Comparison of ENCODE assay signal across 14 mouse cellular contexts in the genomic region with DNA sequence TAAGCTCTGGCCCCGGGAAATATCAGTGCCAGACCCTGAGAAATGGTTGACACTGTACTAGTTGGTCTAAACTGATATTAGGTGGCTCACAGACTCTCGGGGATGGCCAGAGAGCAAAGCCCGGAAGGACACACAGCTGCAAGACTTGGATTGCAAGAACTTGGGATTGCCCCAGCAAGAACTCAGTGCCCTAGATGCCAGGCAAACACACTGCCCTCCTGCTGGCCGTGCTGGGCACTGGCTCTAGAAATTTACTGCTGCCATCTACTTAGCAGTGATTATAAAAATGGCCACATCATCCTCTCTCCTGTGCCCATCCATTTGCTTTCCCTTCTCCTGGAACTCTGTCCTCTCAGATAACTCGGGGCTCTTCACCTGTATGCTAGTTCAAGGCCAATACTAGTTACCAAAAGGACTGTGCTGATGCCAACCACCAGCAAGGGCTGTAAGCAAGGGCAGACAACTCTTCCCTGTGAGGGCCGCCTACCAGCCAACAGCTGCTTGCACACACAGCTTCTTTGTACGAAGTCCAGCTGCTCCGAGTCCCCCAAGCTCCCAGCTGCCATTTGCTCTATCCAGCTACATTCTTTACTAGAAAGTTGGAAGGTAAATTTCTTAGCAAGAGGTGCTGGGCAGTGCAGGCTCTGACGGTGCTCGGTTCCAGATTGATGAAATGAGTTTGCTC. TPM values are rescaled to one million over a fixed set of nuclear protein-coding genes. Genes with fewer than 3 reads are reported as not detected.
DNase-seq lines count a peak whose midpoint lies in the region; ATAC-seq and TF ChIP-seq lines count a peak whose summit lies in the region.
"Had no signal": no experiment of that assay in that cellular context is flagged by ENCODE, and none has a peak within 500 bp of the region (broad histone marks: within the 10 kb centered on the region; RNA-seq: fewer than 3 reads in every experiment).

No protein-coding gene starts in this region.

- no peak for TF ChIP-seq POLR2A in liver, adult 2 months (IDR thresholded peaks at IDR 0.05; ENCODE audit: extremely low read depth, insufficient read depth, low read length)

- no peaks in the 10 kb centered on the region for H3K4me1 ChIP-seq in forebrain, postnatal 0 days (ENCODE audit: insufficient read depth)
- 0 out of 2 replicates have a peak, but pooled peaks cover 3% of the 10 kb centered on the region for H3K4me1 ChIP-seq in forebrain, embryonic 13.5 days
- H3K4me1 ChIP-seq in liver, adult 2 months (ENCODE audit: control insufficient read depth, insufficient read depth, low read length), result no peaks in the 10 kb centered on the region
- peaks cover 15% of the 10 kb centered on the region for H3K4me1 ChIP-seq in embryonic facial prominence, embryonic 14.5 days (ENCODE audit: control insufficient read depth, insufficient read depth, low read length)
- peaks cover 29% of the 10 kb centered on the region for H3K4me1 ChIP-seq in limb, embryonic 15.5 days
- H3K4me1 ChIP-seq in liver, postnatal 0 days (ENCODE audit: insufficient read depth), result peaks cover 18% of the 10 kb centered on the region
- H3K4me1 ChIP-seq: forebrain, embryonic 12.5 days had no signal

- ATAC-seq in forebrain, postnatal 0 days, result 0 out of 2 replicates have a peak, but pooled peaks have one; percentile 14
- no peak for ATAC-seq in forebrain, embryonic 13.5 days
- peak; percentile 50; the same call in 1 of the 2 replicates for ATAC-seq in embryonic facial prominence, embryonic 14.5 days (ENCODE audit: low read depth)
- ATAC-seq in limb, embryonic 15.5 days (ENCODE audit: insufficient number of reproducible peaks, low FRiP score, low TSS enrichment, low read depth), result peak; percentile 56
- no peak for ATAC-seq in liver, postnatal 0 days
- ATAC-seq: midbrain, embryonic 15.5 days had no signal

- no peaks in the 10 kb centered on the region for H3K79me2 ChIP-seq in liver, adult 2 months (ENCODE audit: control insufficient read depth, insufficient read depth, low read length)

- no peak overlapping the region for H3K27ac ChIP-seq in forebrain, postnatal 0 days (ENCODE audit: low read depth, low read length)
- H3K27ac ChIP-seq in forebrain, embryonic 13.5 days, result no peak overlapping the region
- no peak overlapping the region for H3K27ac ChIP-seq in liver, adult 2 months (replicated peaks; ENCODE audit: insufficient read depth, low read depth, low read length)
- H3K27ac ChIP-seq in embryonic facial prominence, embryonic 14.5 days (replicated peaks; ENCODE audit: low read depth, low read length), result peak overlapping the region; percentile 70
- peak overlapping the region; percentile 81 for H3K27ac ChIP-seq in limb, embryonic 15.5 days
- no peak overlapping the region for H3K27ac ChIP-seq in liver, postnatal 0 days (ENCODE audit: low read depth)
- H3K27ac ChIP-seq: forebrain, embryonic 12.5 days; heart, embryonic 13.5 days; kidney, embryonic 15.5 days; midbrain, embryonic 15.5 days had no signal

- no peak for DNase-seq in forebrain, postnatal 0 days
- peak; percentile 63 for DNase-seq in liver, adult 2 months (ENCODE audit: extremely low read depth, low read depth, low spot score)
- DNase-seq in liver, result no peak
- DNase-seq in embryonic facial prominence, embryonic 14.5 days (ENCODE audit: low spot score), result peak; percentile 81
- DNase-seq in liver, postnatal 0 days, result no peak
- no peak for DNase-seq in left cerebral cortex, postnatal 36 days (ENCODE audit: low spot score in 2 of 2)
- DNase-seq: adrenal gland, postnatal 36 days; cerebellum, adult 9-11 months had no signal

- H3K4me3 ChIP-seq in forebrain, postnatal 0 days (ENCODE audit: low read depth, low read length), result no peak overlapping the region
- H3K4me3 ChIP-seq in forebrain, embryonic 13.5 days, result no peak overlapping the region
- H3K4me3 ChIP-seq in liver, adult 2 months (ENCODE audit: insufficient read depth, low read depth, low read length), result no peak overlapping the region
- no peak overlapping the region for H3K4me3 ChIP-seq in embryonic facial prominence, embryonic 14.5 days (ENCODE audit: low read depth, low read length)
- H3K4me3 ChIP-seq in limb, embryonic 15.5 days, result no peak overlapping the region
- H3K4me3 ChIP-seq in liver, postnatal 0 days (ENCODE audit: low read depth, low read length), result no peak overlapping the region
- H3K4me3 ChIP-seq: forebrain, embryonic 12.5 days; heart, embryonic 13.5 days; kidney, embryonic 15.5 days; midbrain, embryonic 15.5 days had no signal

- intact Hi-C loops in left cerebral cortex, postnatal 36 days (cut with DNase I), result loop anchor here (10.0 kb wide), 2 partner anchors 360 to 480 kb away; a partner anchor contains a TSS

- TF ChIP-seq CTCF in forebrain, postnatal 0 days (IDR thresholded peaks at IDR 0.05; ENCODE audit: low read depth), result no peak
- TF ChIP-seq CTCF in liver, adult 2 months (IDR thresholded peaks at IDR 0.05; ENCODE audit: low read depth, low read length), result peak; percentile 60
- TF ChIP-seq CTCF in liver, postnatal 0 days (IDR thresholded peaks at IDR 0.05; ENCODE audit: low read depth), result no peak

- no peak for TF ChIP-seq EP300 in liver, postnatal 0 days (IDR thresholded peaks at IDR 0.05; ENCODE audit: low read depth)

- no peak overlapping the region for H3K9ac ChIP-seq in forebrain, postnatal 0 days
- no peak overlapping the region for H3K9ac ChIP-seq in forebrain, embryonic 13.5 days
- no peak overlapping the region for H3K9ac ChIP-seq in liver, adult 2 months (ENCODE audit: low read depth, low read length)
- H3K9ac ChIP-seq in embryonic facial prominence, embryonic 14.5 days (ENCODE audit: low read depth, low read length), result no peak overlapping the region
- H3K9ac ChIP-seq in limb, embryonic 15.5 days, result no peak overlapping the region
- no peak overlapping the region for H3K9ac ChIP-seq in liver, postnatal 0 days (replicated peaks)
- H3K9ac ChIP-seq: forebrain, embryonic 12.5 days; heart, embryonic 13.5 days; kidney, embryonic 15.5 days had no signal

- no peaks in the 10 kb centered on the region for H3K9me3 ChIP-seq in forebrain, postnatal 0 days (ENCODE audit: low read length)
- H3K9me3 ChIP-seq in forebrain, embryonic 13.5 days (replicated peaks), result no peaks in the 10 kb centered on the region
- no peaks in the 10 kb centered on the region for H3K9me3 ChIP-seq in embryonic facial prominence, embryonic 14.5 days (ENCODE audit: control insufficient read depth, low read length)
- H3K9me3 ChIP-seq in limb, embryonic 15.5 days, result no peaks in the 10 kb centered on the region
- no peaks in the 10 kb centered on the region for H3K9me3 ChIP-seq in liver, postnatal 0 days (ENCODE audit: low read length)
- H3K9me3 ChIP-seq: forebrain, embryonic 12.5 days; heart, embryonic 13.5 days; kidney, embryonic 15.5 days; midbrain, embryonic 15.5 days had no signal

- no peaks in the 10 kb centered on the region for H3K36me3 ChIP-seq in forebrain, postnatal 0 days (ENCODE audit: insufficient read depth)
- H3K36me3 ChIP-seq in forebrain, embryonic 13.5 days (ENCODE audit: poor library complexity, severe bottlenecking), result no peaks in the 10 kb centered on the region
- H3K36me3 ChIP-seq in liver, adult 2 months (ENCODE audit: control insufficient read depth, insufficient read depth, low read length), result no peaks in the 10 kb centered on the region
- H3K36me3 ChIP-seq in embryonic facial prominence, embryonic 14.5 days (ENCODE audit: control insufficient read depth, insufficient read depth, low read length), result no peaks in the 10 kb centered on the region
- H3K36me3 ChIP-seq in limb, embryonic 15.5 days, result no peaks in the 10 kb centered on the region
- no peaks in the 10 kb centered on the region for H3K36me3 ChIP-seq in liver, postnatal 0 days (replicated peaks; ENCODE audit: insufficient read depth, low read length)
- H3K36me3 ChIP-seq: forebrain, embryonic 12.5 days; heart, embryonic 13.5 days; kidney, embryonic 15.5 days; midbrain, embryonic 15.5 days had no signal

- WGBS in forebrain, postnatal 0 days, result 72% methylated on average over 10 of the region's 10 CpGs
- WGBS in forebrain, embryonic 13.5 days, result 72% methylated on average over 10 of the region's 10 CpGs
- 40% methylated on average over 10 of the region's 10 CpGs for WGBS in liver, adult 2 months
- WGBS in embryonic facial prominence, embryonic 14.5 days, result 51% methylated on average over 10 of the region's 10 CpGs
- 45% methylated on average over 10 of the region's 10 CpGs for WGBS in limb, embryonic 15.5 days
- WGBS in liver, postnatal 0 days (ENCODE audit: insufficient replicate concordance), result 50% methylated on average over 10 of the region's 10 CpGs

- H3K27me3 ChIP-seq in forebrain, postnatal 0 days (ENCODE audit: insufficient read depth, low read length), result no peaks in the 10 kb centered on the region
- no peaks in the 10 kb centered on the region for H3K27me3 ChIP-seq in forebrain, embryonic 13.5 days
- no peaks in the 10 kb centered on the region for H3K27me3 ChIP-seq in liver, adult 2 months (ENCODE audit: control insufficient read depth, insufficient read depth, low read length)
- H3K27me3 ChIP-seq in embryonic facial prominence, embryonic 14.5 days (replicated peaks; ENCODE audit: control insufficient read depth, insufficient read depth, low read length), result no peaks in the 10 kb centered on the region
- no peaks in the 10 kb centered on the region for H3K27me3 ChIP-seq in limb, embryonic 15.5 days
- no peaks in the 10 kb centered on the region for H3K27me3 ChIP-seq in liver, postnatal 0 days (ENCODE audit: insufficient read depth, low read length)
- H3K27me3 ChIP-seq: forebrain, embryonic 12.5 days; heart, embryonic 13.5 days; kidney, embryonic 15.5 days; midbrain, embryonic 15.5 days had no signal

- no peak overlapping the region for H3K4me2 ChIP-seq in forebrain, postnatal 0 days (ENCODE audit: low read depth)
- H3K4me2 ChIP-seq in forebrain, embryonic 13.5 days, result no peak overlapping the region
- peak overlapping the region; percentile 39 for H3K4me2 ChIP-seq in embryonic facial prominence, embryonic 14.5 days (ENCODE audit: low read depth, low read length)
- H3K4me2 ChIP-seq in limb, embryonic 15.5 days, result no peak overlapping the region
- H3K4me2 ChIP-seq in liver, postnatal 0 days (ENCODE audit: low read depth, low read length), result no peak overlapping the region
- H3K4me2 ChIP-seq: forebrain, embryonic 12.5 days; heart, embryonic 13.5 days; kidney, embryonic 15.5 days; midbrain, embryonic 15.5 days had no signal

RNA-seq across cellular contexts. Expression of a gene that starts 39.2 kb away (rescaled TPM):
- total RNA-seq in forebrain, postnatal 0 days (2014; rRNA removed), result 49.6 and 49.9 TPM in 2 replicates
- 70.3 and 72.6 TPM in 2 replicates for polyA plus RNA-seq in forebrain, postnatal 0 days (2015; fragmentation: Nextera tagmentation; extraction: Ambion mirVana)
- 57.8 and 72.7 TPM in 2 replicates for polyA plus RNA-seq in forebrain, embryonic 13.5 days (2015; fragmentation: Nextera tagmentation; extraction: Ambion mirVana)
- 7.8 and 9.1 TPM in 2 replicates for total RNA-seq in liver, adult 2 months (2014; rRNA removed)
- 7.0 and 7.1 TPM in 2 replicates for polyA plus RNA-seq in liver, adult 2 months (2012; rRNA removed)
- 46.5 and 48.7 TPM in 2 replicates for polyA plus RNA-seq in embryonic facial prominence, embryonic 14.5 days (2014; fragmentation: Nextera tagmentation; extraction: Ambion mirVana)
- 43.2 and 45.4 TPM in 2 replicates for polyA plus RNA-seq in limb, embryonic 15.5 days (2015; fragmentation: Nextera tagmentation; extraction: Ambion mirVana)
- 85.5 and 88.8 TPM in 2 replicates for polyA plus RNA-seq in liver, postnatal 0 days (2015; fragmentation: Nextera tagmentation; extraction: Ambion mirVana)
- 10 to 100 TPM; 63.2 to 70.6 TPM for total RNA-seq in left cerebral cortex, postnatal 36 days (2021)

Comparison
In these comparisons a context has a peak if more than half of its experiments do, and no peak if none do; other contexts are left out.
1. ATAC-seq: peak in forebrain, postnatal 0 days (single experiment), embryonic facial prominence, embryonic 14.5 days (single experiment) and limb, embryonic 15.5 days (single experiment); none in forebrain, embryonic 13.5 days (single experiment) and liver, postnatal 0 days (single experiment).
2. DNase-seq: peak in liver, adult 2 months (single experiment) and embryonic facial prominence, embryonic 14.5 days (single experiment); none in forebrain, postnatal 0 days (single experiment), liver (single experiment), liver, postnatal 0 days (single experiment) and left cerebral cortex, postnatal 36 days (0 of 2).
3. H3K27ac ChIP-seq: peak in embryonic facial prominence, embryonic 14.5 days (single experiment) and limb, embryonic 15.5 days (single experiment); none in forebrain, postnatal 0 days (single experiment), forebrain, embryonic 13.5 days (single experiment), liver, adult 2 months (single experiment) and liver, postnatal 0 days (single experiment).